Comparison of ENCODE assay signal across 7 mouse cellular contexts in the genomic region with DNA sequence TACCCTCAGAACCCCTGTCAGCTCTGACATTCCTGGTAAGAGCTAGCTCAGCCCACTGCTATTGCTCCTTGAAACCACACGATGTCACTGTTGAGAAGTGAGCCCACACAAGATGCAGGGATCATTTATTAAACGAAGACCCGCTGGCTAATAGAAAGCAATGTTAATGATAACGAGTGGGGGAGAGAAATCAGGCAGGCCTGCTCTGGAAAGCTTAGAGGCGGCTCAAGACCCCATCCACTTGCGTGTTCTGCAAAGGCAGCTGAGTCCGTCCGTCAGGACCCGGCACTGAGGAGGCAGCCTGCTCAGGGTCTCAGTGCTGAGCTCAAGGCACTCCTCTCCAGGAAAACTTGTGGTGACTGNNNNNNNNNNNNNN. TPM values are rescaled to one million over a fixed set of nuclear protein-coding genes. Genes with fewer than 3 reads are reported as not detected.
DNase-seq lines count a peak whose midpoint lies in the region; ATAC-seq and TF ChIP-seq lines count a peak whose summit lies in the region.

No protein-coding gene starts in this region.

- no peaks in the 10 kb centered on the region for H3K9me3 ChIP-seq in heart, embryonic 14.5 days (ENCODE audit: control insufficient read depth, low read length)
- no peaks in the 10 kb centered on the region for H3K9me3 ChIP-seq in stomach, embryonic 16.5 days (replicated peaks; ENCODE audit: control insufficient read depth, low read length)

- peak; percentile 48; the same call in 1 of the 2 replicates for ATAC-seq in heart, embryonic 14.5 days (ENCODE audit: insufficient number of reproducible peaks, insufficient read depth, low FRiP score, low read depth)
- peak; percentile 64 for ATAC-seq in megakaryocyte, adult 5-6 weeks (ENCODE audit: poor library complexity, severe bottlenecking)
- peak; percentile 81; the same call in 1 of the 2 replicates for ATAC-seq in stomach, embryonic 16.5 days (ENCODE audit: insufficient read depth, low FRiP score)

- WGBS in heart, embryonic 14.5 days = under 1% methylated on average over 9 of the region's 9 CpGs
- WGBS in stomach, embryonic 16.5 days = under 1% methylated on average over 9 of the region's 9 CpGs

- H3ac ChIP-seq in C2C12 (ENCODE audit: control insufficient read depth, insufficient read length, low read depth) = no peak overlapping the region

- H3K4me2 ChIP-seq in heart, embryonic 14.5 days (ENCODE audit: low read length) = peak overlapping the region; percentile 77
- peak overlapping the region; percentile 65 for H3K4me2 ChIP-seq in stomach, embryonic 16.5 days (ENCODE audit: low read depth, low read length)

- DNase-seq in 3134 (ENCODE audit: extremely low read depth, insufficient read length, low spot score) = peak; percentile 12
- DNase-seq in cerebellum, postnatal 14 days = peak; percentile 47 to 63
- peak; percentile 60 for DNase-seq in kidney, postnatal 14 days

- H3K27me3 ChIP-seq in C2C12 (ENCODE audit: control insufficient read depth, insufficient read depth, insufficient read length) = no peaks in the 10 kb centered on the region
- H3K27me3 ChIP-seq in heart, embryonic 14.5 days (ENCODE audit: control insufficient read depth, insufficient read depth, low read length) = no peaks in the 10 kb centered on the region
- H3K27me3 ChIP-seq in stomach, embryonic 16.5 days (ENCODE audit: control insufficient read depth, insufficient read depth, low read length) = no peaks in the 10 kb centered on the region

- TF ChIP-seq CTCF in C2C12 (IDR thresholded peaks at IDR 0.05; ENCODE audit: control insufficient read depth, insufficient read depth, insufficient read length) = peak; percentile 17

- no peaks in the 10 kb centered on the region for H3K79me2 ChIP-seq in C2C12 (ENCODE audit: control insufficient read depth, insufficient read depth)

- no peak overlapping the region for H3K27ac ChIP-seq in heart, embryonic 14.5 days (replicated peaks in 1 of 2; ENCODE audit: control insufficient read depth in 1 of 2, insufficient read depth in 1 of 2, low read depth in 2 of 2, low read length in 2 of 2)
- no peak overlapping the region for H3K27ac ChIP-seq in stomach, embryonic 16.5 days (ENCODE audit: low read length)

- no peaks in the 10 kb centered on the region for H3K4me1 ChIP-seq in heart, embryonic 14.5 days (ENCODE audit: control insufficient read depth in 2 of 2, insufficient read depth in 2 of 2, low read length in 2 of 2)
- no peaks in the 10 kb centered on the region for H3K4me1 ChIP-seq in stomach, embryonic 16.5 days (ENCODE audit: control insufficient read depth, insufficient read depth, low read length)

- H3K79me3 ChIP-seq in C2C12 (ENCODE audit: low read depth) = no peaks in the 10 kb centered on the region

- no peaks in the 10 kb centered on the region for H3K36me3 ChIP-seq in C2C12 (ENCODE audit: control insufficient read depth, insufficient read depth)
- no peaks in the 10 kb centered on the region for H3K36me3 ChIP-seq in heart, embryonic 14.5 days (ENCODE audit: control insufficient read depth, insufficient read depth, low read length)
- H3K36me3 ChIP-seq in stomach, embryonic 16.5 days (ENCODE audit: control insufficient read depth, insufficient read depth, low read length) = no peaks in the 10 kb centered on the region

- H3K4me3 ChIP-seq in C2C12 (ENCODE audit: insufficient read depth, poor library complexity, severe bottlenecking) = no peak overlapping the region
- peak overlapping the region; percentile 16 to 35; a peak in 3 of 4 replicates for H3K4me3 ChIP-seq in heart, embryonic 14.5 days (ENCODE audit: control insufficient read depth in 1 of 2, insufficient read depth in 1 of 2, low read depth in 1 of 2, low read length in 2 of 2)
- H3K4me3 ChIP-seq in stomach, embryonic 16.5 days (replicated peaks; ENCODE audit: low read length) = peak overlapping the region; percentile 40

- peak overlapping the region; percentile 44; the same call in 1 of the 2 replicates for H3K9ac ChIP-seq in heart, embryonic 14.5 days (ENCODE audit: low read length)
- peak overlapping the region; percentile 62 for H3K9ac ChIP-seq in stomach, embryonic 16.5 days (ENCODE audit: low read length)

TF ChIP-seq in C2C12, 6 proteins besides CTCF, POLR2A, EP300 and RAD21:
- TF ChIP-seq MYOD1 (IDR thresholded peaks at IDR 0.05; ENCODE audit: control insufficient read depth, insufficient read length, low read depth) (no peak), MYOG (IDR thresholded peaks at IDR 0.05; ENCODE audit: control insufficient read depth, extremely low read depth, insufficient read length) (no peak), MAX (IDR thresholded peaks at IDR 0.05) (no peak), FOSL1 (IDR thresholded peaks at IDR 0.05; ENCODE audit: insufficient read depth, low read length, poor library complexity, severe bottlenecking) (no peak)

RNA-seq across cellular contexts. Expression of a gene that starts 15.5 kb away (rescaled TPM):
- not detected for polyA plus RNA-seq in C2C12 (2012; fragmentation: generic; extraction: Trizol)
- not detected in 2 replicates for polyA plus RNA-seq in heart, embryonic 14.5 days (2014; fragmentation: Nextera tagmentation; extraction: Ambion mirVana)
- total RNA-seq in megakaryocyte, adult 5-6 weeks (2015) = not detected in 2 replicates
- total RNA-seq in megakaryocyte, adult 5-6 weeks (2017) = not detected in 2 replicates
- not detected in 2 replicates for polyA plus RNA-seq in stomach, embryonic 16.5 days (2015; fragmentation: Nextera tagmentation; extraction: Ambion mirVana)
